Mouse (Mus musculus) forebrain, embryonic 13.5 days (tissue): ENCODE measurements at regions not wholly inside any gene's neighbourhood (a gene's known extent, or its start where the extent isn't known, plus 50 kb on each side); places are given as distances from the start of the nearest gene placed in this dataset.

Experiments used
- ATAC-seq: fragments of 200-750 bp; cut with Nextera tagmentation; 2 replicates; pipeline ENCODE4 v1.8.0; 2017
- H3K27ac ChIP-seq: fragments of 300-500 bp; sonication (generic); 2 replicates; pipeline ENCODE4 v1.5.1; 2015; ENCODE audit warnings: inconsistent platforms, mild to moderate bottlenecking, moderate library complexity
- H3K27me3 ChIP-seq: fragments of 300-500 bp; sonication (generic); 2 replicates; pipeline ENCODE4 v1.6.1; 2015; ENCODE audit warnings: mild to moderate bottlenecking, inconsistent platforms
- H3K36me3 ChIP-seq: fragments of 300-500 bp; sonication (generic); 2 replicates; pipeline ENCODE4 v1.6.1; 2015; ENCODE audit warnings: mild to moderate bottlenecking, inconsistent platforms; ENCODE audit not compliant: poor library complexity, severe bottlenecking
- H3K4me1 ChIP-seq: fragments of 300-500 bp; sonication (generic); 2 replicates; pipeline ENCODE4 v1.6.1; 2015; ENCODE audit warnings: inconsistent platforms
- H3K4me2 ChIP-seq: fragments of 300-500 bp; sonication (generic); 2 replicates; pipeline ENCODE4 v1.6.1; 2015; ENCODE audit warnings: inconsistent platforms, mild to moderate bottlenecking, moderate library complexity
- H3K4me3 ChIP-seq: fragments of 300-500 bp; sonication (generic); 2 replicates; pipeline ENCODE4 v1.5.1; 2015; ENCODE audit warnings: mild to moderate bottlenecking, inconsistent platforms
- H3K9ac ChIP-seq: fragments of 300-500 bp; sonication (generic); 2 replicates; pipeline ENCODE4 v1.6.1; 2015; ENCODE audit warnings: mild to moderate bottlenecking, inconsistent platforms
- H3K9me3 ChIP-seq: fragments of 300-500 bp; sonication (generic); replicated peaks from 2 replicates; pipeline ENCODE4 v1.6.1; 2016; ENCODE audit warnings: inconsistent platforms
- WGBS: fragments of 180-500 bp; shearing (Covaris S2); methylation state at CpG from one replicate; pipeline ENCODE4 v1.1.7; 2015; 5-methylcytosine and 5-hydroxymethylcytosine counted together

- no peak overlapping the region for H3K9ac ChIP-seq
- H3K36me3 ChIP-seq: no peaks in the 10 kb centered on the region
- ATAC-seq: no peak
- no peaks in the 10 kb centered on the region for H3K9me3 ChIP-seq
- H3K27ac ChIP-seq: no peak overlapping the region
- H3K4me2 ChIP-seq: no peak overlapping the region
- no peak overlapping the region for H3K4me3 ChIP-seq
- H3K27me3 ChIP-seq: no peaks in the 10 kb centered on the region
- WGBS: 70% methylated on average over 9 of the region's 9 CpGs
- no peaks in the 10 kb centered on the region for H3K4me1 ChIP-seq
Observed at GRCm38 (mm10) chr11:64749976-64750375, 228.9 kb upstream of the Elac2 start.

- Histone ChIP-seq H3K9me3 (no peaks in the 10 kb centered on the region), H3K9ac (no peak overlapping the region), H3K4me3 (no peak overlapping the region), H3K27ac (no peak overlapping the region), H3K4me1 (no peaks in the 10 kb centered on the region), H3K27me3 (no peaks in the 10 kb centered on the region), H3K36me3 (no peaks in the 10 kb centered on the region), H3K4me2 (no peak overlapping the region)
- 47% methylated on average over 3 of the region's 3 CpGs for WGBS
- ATAC-seq: no peak
Observed at GRCm38 (mm10) chr11:64752299-64752698, 226.5 kb upstream of the Elac2 start.

- Histone ChIP-seq H3K27me3 (no peaks in the 10 kb centered on the region), H3K27ac (no peak overlapping the region), H3K9ac (no peak overlapping the region), H3K36me3 (no peaks in the 10 kb centered on the region), H3K4me3 (no peak overlapping the region), H3K4me1 (no peaks in the 10 kb centered on the region), H3K9me3 (no peaks in the 10 kb centered on the region), H3K4me2 (no peak overlapping the region)
- WGBS: 48% methylated on average over 7 of the region's 7 CpGs
- no peak for ATAC-seq
Observed at GRCm38 (mm10) chr11:64752816-64753215, 226.0 kb upstream of the Elac2 start.

GRCm38 (mm10) chr11:64754076-64754475 lies 224.8 kb upstream of the Elac2 start:
- 79% methylated on average over 5 of the region's 5 CpGs for WGBS
- no peak overlapping the region for H3K4me2 ChIP-seq
- H3K9me3 ChIP-seq: no peaks in the 10 kb centered on the region
- H3K4me1 ChIP-seq: no peaks in the 10 kb centered on the region
- H3K27me3 ChIP-seq: no peaks in the 10 kb centered on the region
- ATAC-seq: no peak
- no peak overlapping the region for H3K9ac ChIP-seq
- no peak overlapping the region for H3K4me3 ChIP-seq
- H3K36me3 ChIP-seq: no peaks in the 10 kb centered on the region
- H3K27ac ChIP-seq: no peak overlapping the region

GRCm38 (mm10) chr11:64755563-64755962 lies 223.3 kb upstream of the Elac2 start:
- Histone ChIP-seq H3K9ac (no peak overlapping the region), H3K4me2 (no peak overlapping the region), H3K36me3 (no peaks in the 10 kb centered on the region), H3K9me3 (no peaks in the 10 kb centered on the region), H3K4me3 (no peak overlapping the region), H3K27me3 (no peaks in the 10 kb centered on the region), H3K4me1 (no peaks in the 10 kb centered on the region), H3K27ac (no peak overlapping the region)
- no peak for ATAC-seq
- WGBS: 97% methylated on average over 1 of the region's 1 CpGs

- no peak for ATAC-seq
- WGBS: 93% methylated on average over 3 of the region's 3 CpGs
- H3K4me2 ChIP-seq: no peak overlapping the region
- H3K9me3 ChIP-seq: no peaks in the 10 kb centered on the region
- H3K9ac ChIP-seq: no peak overlapping the region
- no peaks in the 10 kb centered on the region for H3K27me3 ChIP-seq
- no peak overlapping the region for H3K4me3 ChIP-seq
- no peaks in the 10 kb centered on the region for H3K36me3 ChIP-seq
- H3K4me1 ChIP-seq: peaks cover 9% of the 10 kb centered on the region
- H3K27ac ChIP-seq: no peak overlapping the region
Observed at GRCm38 (mm10) chr11:64760626-64761025, 218.2 kb upstream of the Elac2 start.

- Histone ChIP-seq H3K36me3 (no peaks in the 10 kb centered on the region), H3K9me3 (no peaks in the 10 kb centered on the region), H3K27ac (no peak overlapping the region), H3K27me3 (no peaks in the 10 kb centered on the region), H3K4me3 (no peak overlapping the region), H3K4me2 (no peak overlapping the region), H3K4me1 (peaks cover 9% of the 10 kb centered on the region), H3K9ac (no peak overlapping the region)
- 85% methylated on average over 3 of the region's 3 CpGs for WGBS
- ATAC-seq: no peak
Observed at GRCm38 (mm10) chr11:64762755-64763154, 216.1 kb upstream of the Elac2 start.

GRCm38 (mm10) chr11:64764056-64764455 lies 214.8 kb upstream of the Elac2 start:
- H3K4me2 ChIP-seq: no peak overlapping the region
- no peak overlapping the region for H3K27ac ChIP-seq
- WGBS: 31% methylated on average over 6 of the region's 6 CpGs
- no peak overlapping the region for H3K9ac ChIP-seq
- H3K4me3 ChIP-seq: no peak overlapping the region
- no peaks in the 10 kb centered on the region for H3K9me3 ChIP-seq
- no peak for ATAC-seq
- no peaks in the 10 kb centered on the region for H3K36me3 ChIP-seq
- peaks cover 9% of the 10 kb centered on the region for H3K4me1 ChIP-seq
- no peaks in the 10 kb centered on the region for H3K27me3 ChIP-seq

- Histone ChIP-seq H3K9me3 (no peaks in the 10 kb centered on the region), H3K4me1 (0 out of 2 replicates have a peak, but pooled peaks cover 4% of the 10 kb centered on the region), H3K4me3 (no peak overlapping the region), H3K4me2 (no peak overlapping the region), H3K9ac (no peak overlapping the region), H3K36me3 (no peaks in the 10 kb centered on the region), H3K27ac (no peak overlapping the region), H3K27me3 (no peaks in the 10 kb centered on the region)
- ATAC-seq: no peak
- 88% methylated on average over 5 of the region's 5 CpGs for WGBS
Observed at GRCm38 (mm10) chr11:64776691-64777090, 202.1 kb upstream of the Elac2 start.

GRCm38 (mm10) chr11:64800246-64801121 lies 178.4 kb upstream of the Elac2 start:
- Histone ChIP-seq H3K4me1 (peaks cover 10% of the 10 kb centered on the region), H3K27me3 (no peaks in the 10 kb centered on the region), H3K9me3 (no peaks in the 10 kb centered on the region), H3K4me3 (no peak overlapping the region), H3K4me2 (no peak overlapping the region), H3K9ac (no peak overlapping the region), H3K36me3 (no peaks in the 10 kb centered on the region), H3K27ac (no peak overlapping the region)
- 64% methylated on average over 21 of the region's 21 CpGs for WGBS
- ATAC-seq: no peak

- Histone ChIP-seq H3K4me1 (peaks cover 10% of the 10 kb centered on the region), H3K4me3 (no peak overlapping the region), H3K9ac (no peak overlapping the region), H3K36me3 (no peaks in the 10 kb centered on the region), H3K27ac (no peak overlapping the region), H3K4me2 (no peak overlapping the region), H3K9me3 (no peaks in the 10 kb centered on the region), H3K27me3 (no peaks in the 10 kb centered on the region)
- WGBS: 74% methylated on average over 10 of the region's 10 CpGs
- ATAC-seq: no peak
Observed at GRCm38 (mm10) chr11:64801351-64801750, 177.5 kb upstream of the Elac2 start.

GRCm38 (mm10) chr11:64805567-64805966 lies 173.3 kb upstream of the Elac2 start:
- Histone ChIP-seq H3K4me2 (no peak overlapping the region), H3K27me3 (no peaks in the 10 kb centered on the region), H3K4me3 (no peak overlapping the region), H3K36me3 (no peaks in the 10 kb centered on the region), H3K9ac (no peak overlapping the region), H3K27ac (no peak overlapping the region), H3K4me1 (peaks cover 8% of the 10 kb centered on the region), H3K9me3 (no peaks in the 10 kb centered on the region)
- WGBS: 65% methylated on average over 3 of the region's 3 CpGs
- no peak for ATAC-seq

- Histone ChIP-seq H3K27me3 (no peaks in the 10 kb centered on the region), H3K4me3 (no peak overlapping the region), H3K4me2 (no peak overlapping the region), H3K36me3 (no peaks in the 10 kb centered on the region), H3K27ac (no peak overlapping the region), H3K9me3 (no peaks in the 10 kb centered on the region), H3K9ac (no peak overlapping the region), H3K4me1 (no peaks in the 10 kb centered on the region)
- no peak for ATAC-seq
- WGBS: 87% methylated on average over 6 of the region's 6 CpGs
Observed at GRCm38 (mm10) chr11:64812408-64812807, 166.4 kb upstream of the Elac2 start.
